Mouse (Mus musculus) liver, embryonic 11.5 days (tissue): ENCODE results near the gene Bola2. TPM values are rescaled to one million over a fixed set of nuclear protein-coding genes. Genes with fewer than 3 reads are reported as not detected.

Experiments
- ATAC-seq: fragments of 200-750 bp; cut with Nextera tagmentation; replicated peaks from 2 replicates; pipeline ENCODE4 v1.8.0; 2017; ENCODE audit warnings: moderate number of reproducible peaks, mild to moderate bottlenecking, moderate TSS enrichment, moderate library complexity; ENCODE audit not compliant: low FRiP score
- DNase-seq: peaks from one replicate; pipeline ENCODE4 v3.0.0-alpha.2; 2017; ENCODE audit warnings: low spot score
- H3K27ac ChIP-seq: fragments of 300-500 bp; sonication (generic); 2 replicates; pipeline ENCODE4 v1.5.1; 2014; ENCODE audit warnings: mild to moderate bottlenecking, low read depth, low read length, control low read depth
- H3K27me3 ChIP-seq: fragments of 300-500 bp; sonication (generic); replicated peaks from 2 replicates; pipeline ENCODE4 v1.6.1; 2014; ENCODE audit warnings: low read length, mixed read lengths; ENCODE audit not compliant: control insufficient read depth, insufficient read depth
- H3K36me3 ChIP-seq: fragments of 300-500 bp; sonication (generic); 2 replicates; pipeline ENCODE4 v1.6.1; 2014; ENCODE audit warnings: mild to moderate bottlenecking, low read length, moderate library complexity, mixed read lengths; ENCODE audit not compliant: control insufficient read depth, insufficient read depth
- H3K4me1 ChIP-seq: fragments of 300-500 bp; sonication (generic); replicated peaks from 2 replicates; pipeline ENCODE4 v1.6.1; 2014; ENCODE audit warnings: low read length, mixed read lengths; ENCODE audit not compliant: control insufficient read depth, insufficient read depth
- H3K4me2 ChIP-seq: fragments of 300-500 bp; sonication (generic); 2 replicates; pipeline ENCODE4 v1.6.1; 2014; ENCODE audit warnings: mild to moderate bottlenecking, control low read depth, moderate library complexity
- H3K4me3 ChIP-seq: fragments of 300-500 bp; sonication (generic); 2 replicates; pipeline ENCODE4 v1.5.1; 2014; ENCODE audit warnings: low read depth, low read length, control low read depth
- H3K9ac ChIP-seq: fragments of 300-500 bp; sonication (generic); 2 replicates; pipeline ENCODE4 v1.6.1; 2014; ENCODE audit warnings: low read depth, low read length, control low read depth
- H3K9me3 ChIP-seq: fragments of 300-500 bp; sonication (generic); 2 replicates; pipeline ENCODE4 v1.6.1; 2016; ENCODE audit warnings: low read length, inconsistent platforms, mixed read lengths; ENCODE audit not compliant: control insufficient read depth
- WGBS: fragments of 180-500 bp; shearing (Covaris S2); extraction: QIAGEN DNeasy Blood & Tissue Kit; methylation state at CpG from one replicate; pipeline ENCODE4 v1.1.7; 2014; 5-methylcytosine and 5-hydroxymethylcytosine counted together
- polyA plus RNA-seq: library from polyadenylated mRNA; unstranded; fragments of >200 nt; fragmentation: Nextera tagmentation; extraction: Ambion mirVana; gene quantifications from 2 replicates; pipeline ENCODE4 v1.2.1, GENCODE M21; 2014

The Bola2 gene
- polyA plus RNA-seq, 1 experiment from 2014 or later: 217 TPM

DNA sequence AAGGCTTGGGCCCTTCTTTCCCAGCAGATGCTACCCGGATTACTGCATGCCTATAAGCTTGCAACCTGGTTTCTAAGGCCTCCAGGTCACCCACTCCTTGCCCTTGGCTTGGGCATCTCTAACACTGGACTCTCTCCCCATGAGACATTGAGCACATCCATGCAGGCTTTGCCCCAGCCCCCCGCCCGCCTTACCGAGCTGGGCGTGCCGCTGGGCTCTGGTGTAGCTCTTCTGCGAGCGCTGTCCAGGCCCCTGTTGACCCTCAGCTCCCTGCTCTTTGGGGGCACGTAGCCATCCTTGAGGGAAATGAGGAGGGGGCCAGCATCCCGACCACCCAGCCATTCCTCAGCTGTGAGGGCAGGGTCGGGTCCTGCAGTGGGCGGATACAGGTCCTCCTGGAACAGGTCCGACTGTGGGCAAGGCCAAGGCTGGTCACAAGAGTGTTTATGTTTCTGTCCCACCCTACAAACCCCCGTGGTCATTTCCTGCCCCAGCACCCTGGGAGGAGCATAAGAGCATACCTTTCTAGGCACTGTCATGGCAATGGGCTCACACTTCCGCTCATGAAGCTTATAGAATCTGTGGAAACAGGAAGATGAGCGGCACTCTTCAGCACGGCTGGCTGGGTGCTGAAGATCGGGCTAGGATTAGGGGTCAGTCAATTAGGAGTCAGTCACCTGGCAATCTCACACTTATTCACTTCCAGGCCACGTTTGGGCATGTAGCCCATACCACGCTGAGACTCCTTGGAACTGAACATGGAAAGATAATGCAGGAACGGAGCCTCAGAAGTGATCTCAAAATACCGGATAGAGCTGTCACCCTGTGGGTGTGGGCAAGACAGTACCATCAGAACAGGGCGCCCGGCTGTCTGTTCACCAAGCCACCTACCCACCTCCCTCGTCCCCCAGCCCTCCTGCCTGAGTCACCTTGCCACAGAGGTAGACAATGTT, 5.1 kb downstream of the Bola2 start:
- WGBS: 79% methylated on average over 25 of the region's 25 CpGs
- Histone ChIP-seq H3K4me1 (peaks cover 18% of the 10 kb centered on the region), H3K36me3 (peaks cover 5% of the 10 kb centered on the region), H3K9ac (no peak overlapping the region), H3K9me3 (no peaks in the 10 kb centered on the region), H3K4me2 (no peak overlapping the region), H3K27ac (no peak overlapping the region; the same call in 1 of the 2 replicates), H3K27me3 (peaks cover 6% of the 10 kb centered on the region; the same call in 1 of the 2 replicates), H3K4me3 (no peak overlapping the region)
- no peak for DNase-seq
- ATAC-seq: no peak

DNA sequence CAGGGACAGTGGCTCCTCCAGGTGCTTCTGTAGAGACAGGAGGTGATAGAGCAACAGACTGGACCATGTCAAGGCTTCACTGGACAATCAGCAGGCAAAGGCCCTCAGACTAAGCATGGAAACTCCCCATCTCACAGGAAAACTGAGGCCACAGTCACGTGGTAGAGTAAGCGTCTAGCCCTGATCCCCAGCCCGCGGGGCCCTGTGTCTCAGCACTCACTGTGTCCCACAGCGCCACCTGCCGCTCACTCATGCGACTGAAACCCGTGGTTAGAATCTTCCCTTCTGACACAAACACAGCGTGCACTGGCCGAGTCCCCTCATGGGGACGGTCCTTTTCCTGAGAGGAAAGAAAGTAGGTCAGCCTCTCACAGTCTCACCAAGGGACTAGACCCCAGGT, 5.9 kb downstream of the Bola2 start:
- Histone ChIP-seq H3K27me3 (peaks cover 6% of the 10 kb centered on the region; the same call in 1 of the 2 replicates), H3K4me3 (peak overlapping the region; percentile 11; the same call in 1 of the 2 replicates), H3K9ac (peak overlapping the region; percentile 27; the same call in 1 of the 2 replicates), H3K4me2 (peak overlapping the region; percentile 75), H3K27ac (no peak overlapping the region; the same call in 1 of the 2 replicates), H3K36me3 (peaks cover 5% of the 10 kb centered on the region), H3K9me3 (no peaks in the 10 kb centered on the region), H3K4me1 (peaks cover 18% of the 10 kb centered on the region)
- DNase-seq (peak; percentile 81), ATAC-seq (peak; percentile 63)
- 2% methylated on average over 11 of the region's 11 CpGs for WGBS

DNA sequence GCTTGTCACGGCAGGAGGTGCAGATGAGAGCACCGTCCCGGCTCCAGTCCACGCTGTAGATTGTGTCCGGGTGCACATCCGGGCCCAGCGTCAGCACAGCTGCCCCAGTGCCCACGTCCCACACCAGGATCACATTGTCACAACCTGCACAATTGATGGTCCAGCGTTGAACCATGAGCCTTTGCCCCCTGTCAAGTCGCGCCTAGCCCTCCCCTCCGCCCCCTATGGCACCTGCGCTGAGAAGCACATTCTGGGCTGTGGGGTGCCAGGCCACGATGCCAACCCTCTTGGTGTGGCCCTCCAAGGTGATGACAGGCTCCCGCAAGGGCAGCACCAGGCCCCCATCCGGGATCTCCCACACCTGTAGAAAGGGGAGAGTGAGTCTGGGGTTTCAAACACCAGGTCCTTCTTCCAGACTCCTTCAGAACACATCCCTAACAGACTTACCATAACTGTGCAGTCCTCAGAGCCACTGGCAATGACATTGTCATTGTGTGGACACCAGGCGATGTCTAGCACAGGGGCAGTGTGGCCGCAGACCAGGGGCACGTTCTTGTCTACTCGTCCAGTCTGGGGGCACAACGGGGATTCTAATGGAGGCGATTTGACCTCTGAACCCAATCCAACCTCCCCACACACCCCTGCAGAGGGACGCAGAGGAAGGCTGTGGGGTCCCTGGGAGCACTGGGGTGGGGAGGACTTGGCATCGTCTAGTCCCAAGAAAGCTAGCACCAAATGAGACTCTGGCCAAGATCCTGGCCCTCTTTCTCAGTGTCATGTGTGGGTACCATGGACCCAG, 6.6 kb downstream of the Bola2 start:
- H3K27ac ChIP-seq: 0 out of 2 replicates have a peak overlapping the region, but pooled peaks have one; percentile 35
- no peak for ATAC-seq
- WGBS: 58% methylated on average over 24 of the region's 24 CpGs
- no peaks in the 10 kb centered on the region for H3K9me3 ChIP-seq
- peak overlapping the region; percentile 27; the same call in 1 of the 2 replicates for H3K9ac ChIP-seq
- peaks cover 15% of the 10 kb centered on the region for H3K4me1 ChIP-seq
- H3K27me3 ChIP-seq: peaks cover 6% of the 10 kb centered on the region; the same call in 1 of the 2 replicates
- peak overlapping the region; percentile 75 for H3K4me2 ChIP-seq
- peaks cover 5% of the 10 kb centered on the region for H3K36me3 ChIP-seq
- H3K4me3 ChIP-seq: peak overlapping the region; percentile 11; the same call in 1 of the 2 replicates
- no peak for DNase-seq

DNA sequence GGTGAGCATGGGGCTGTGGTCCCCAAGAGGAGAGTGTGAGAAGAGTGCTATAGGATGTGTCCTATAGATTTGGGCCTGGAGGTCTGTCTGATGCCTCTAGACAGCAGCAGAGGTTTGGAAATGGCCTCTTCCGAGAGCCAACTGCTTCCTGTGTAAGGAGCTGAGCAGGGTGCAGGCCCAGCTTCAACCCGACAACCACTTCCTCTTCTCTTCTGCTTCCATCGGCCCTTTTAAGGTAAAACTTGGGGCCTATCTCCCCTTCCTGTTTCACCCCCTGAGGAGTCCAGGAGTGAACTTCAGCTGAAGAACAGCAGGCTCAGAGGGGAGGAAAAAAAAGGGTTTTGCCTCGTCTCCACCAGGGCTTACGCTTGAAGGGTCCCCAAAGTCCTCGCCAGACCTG, 7.2 kb downstream of the Bola2 start:
- ATAC-seq: no peak
- H3K4me3 ChIP-seq: no peak overlapping the region
- 58% methylated on average over 6 of the region's 6 CpGs for WGBS
- peaks cover 6% of the 10 kb centered on the region; the same call in 1 of the 2 replicates for H3K27me3 ChIP-seq
- H3K36me3 ChIP-seq: peaks cover 5% of the 10 kb centered on the region
- peaks cover 12% of the 10 kb centered on the region for H3K4me1 ChIP-seq
- DNase-seq: no peak
- H3K9ac ChIP-seq: no peak overlapping the region
- no peaks in the 10 kb centered on the region for H3K9me3 ChIP-seq
- H3K4me2 ChIP-seq: peak overlapping the region; percentile 75
- 0 out of 2 replicates have a peak overlapping the region, but pooled peaks have one; percentile 35 for H3K27ac ChIP-seq

DNA sequence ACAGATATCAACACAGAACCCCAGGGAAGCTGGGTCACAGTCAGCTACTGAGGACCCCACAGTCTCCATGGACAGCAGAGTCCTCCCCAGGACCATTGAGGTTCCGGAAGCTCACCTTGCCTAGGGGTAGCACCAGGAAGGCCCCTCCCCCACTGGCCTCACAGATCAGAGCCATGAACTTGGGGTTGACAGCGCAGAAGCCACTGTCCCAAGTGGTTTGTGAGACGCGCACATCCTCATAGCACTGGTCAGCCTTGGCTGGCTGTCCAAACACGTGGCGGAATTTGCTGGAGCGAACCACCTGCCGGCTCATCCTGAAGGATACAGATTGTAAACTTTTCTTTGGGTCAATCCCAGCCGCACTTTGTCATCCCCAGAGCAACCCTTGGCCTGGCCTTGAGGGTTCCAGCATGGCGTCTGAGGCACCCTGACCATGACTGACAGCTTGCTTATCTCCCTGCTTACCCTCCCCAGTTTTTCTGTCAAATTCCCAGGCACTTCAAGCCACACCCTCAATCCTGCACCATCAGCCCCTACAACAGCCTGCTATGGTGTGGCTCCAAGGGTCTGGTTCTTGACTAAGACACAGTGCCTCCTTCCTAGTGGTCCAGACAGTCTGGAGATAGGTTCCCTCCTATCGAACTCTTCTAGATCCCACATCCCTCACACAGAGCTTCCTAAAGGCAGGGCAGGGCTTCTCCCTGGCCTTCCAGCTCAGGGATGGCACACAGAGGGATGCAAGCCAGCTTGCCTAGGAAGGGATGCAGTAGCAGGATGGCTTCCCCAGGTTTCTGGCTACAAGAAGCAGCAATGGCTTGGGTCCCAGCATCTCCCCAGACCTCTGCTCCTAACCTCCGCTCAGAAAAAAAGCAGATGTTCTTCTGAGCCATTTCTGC, 7.9 kb downstream of the Bola2 start:
- WGBS: 52% methylated on average over 12 of the region's 12 CpGs
- Histone ChIP-seq H3K9me3 (no peaks in the 10 kb centered on the region), H3K27me3 (peaks cover 6% of the 10 kb centered on the region; the same call in 1 of the 2 replicates), H3K4me3 (peak overlapping the region; percentile 50), H3K9ac (peak overlapping the region; percentile 36; the same call in 1 of the 2 replicates), H3K4me1 (peaks cover 15% of the 10 kb centered on the region), H3K27ac (peak overlapping the region; percentile 54; the same call in 1 of the 2 replicates), H3K36me3 (peaks cover 5% of the 10 kb centered on the region), H3K4me2 (peak overlapping the region; percentile 75)
- no peak for ATAC-seq
- no peak for DNase-seq

DNA sequence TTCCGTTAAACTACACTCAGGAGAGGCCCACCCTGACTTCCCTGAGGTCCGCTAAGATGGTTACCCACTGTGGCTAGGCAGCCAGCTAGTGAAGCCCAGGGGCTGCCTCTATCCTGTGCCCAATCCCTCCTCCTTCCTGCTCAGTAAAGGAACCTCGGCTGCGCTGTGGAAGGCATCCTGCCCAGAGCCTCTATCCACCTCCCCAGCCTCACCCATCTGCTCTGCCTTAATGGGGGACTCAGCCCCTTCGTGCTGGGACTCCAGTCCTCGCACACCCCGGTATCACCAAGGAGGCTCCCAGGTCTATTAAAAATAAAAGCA, 8.5 kb downstream of the Bola2 start:
- Histone ChIP-seq H3K9ac (peak overlapping the region; percentile 36; the same call in 1 of the 2 replicates), H3K27ac (peak overlapping the region; percentile 54; the same call in 1 of the 2 replicates), H3K9me3 (no peaks in the 10 kb centered on the region), H3K27me3 (peaks cover 6% of the 10 kb centered on the region; the same call in 1 of the 2 replicates), H3K36me3 (peaks cover 5% of the 10 kb centered on the region), H3K4me1 (peaks cover 15% of the 10 kb centered on the region), H3K4me2 (peak overlapping the region; percentile 75), H3K4me3 (peak overlapping the region; percentile 50)
- 18% methylated on average over 7 of the region's 7 CpGs for WGBS
- no peak for ATAC-seq
- DNase-seq: no peak

DNA sequence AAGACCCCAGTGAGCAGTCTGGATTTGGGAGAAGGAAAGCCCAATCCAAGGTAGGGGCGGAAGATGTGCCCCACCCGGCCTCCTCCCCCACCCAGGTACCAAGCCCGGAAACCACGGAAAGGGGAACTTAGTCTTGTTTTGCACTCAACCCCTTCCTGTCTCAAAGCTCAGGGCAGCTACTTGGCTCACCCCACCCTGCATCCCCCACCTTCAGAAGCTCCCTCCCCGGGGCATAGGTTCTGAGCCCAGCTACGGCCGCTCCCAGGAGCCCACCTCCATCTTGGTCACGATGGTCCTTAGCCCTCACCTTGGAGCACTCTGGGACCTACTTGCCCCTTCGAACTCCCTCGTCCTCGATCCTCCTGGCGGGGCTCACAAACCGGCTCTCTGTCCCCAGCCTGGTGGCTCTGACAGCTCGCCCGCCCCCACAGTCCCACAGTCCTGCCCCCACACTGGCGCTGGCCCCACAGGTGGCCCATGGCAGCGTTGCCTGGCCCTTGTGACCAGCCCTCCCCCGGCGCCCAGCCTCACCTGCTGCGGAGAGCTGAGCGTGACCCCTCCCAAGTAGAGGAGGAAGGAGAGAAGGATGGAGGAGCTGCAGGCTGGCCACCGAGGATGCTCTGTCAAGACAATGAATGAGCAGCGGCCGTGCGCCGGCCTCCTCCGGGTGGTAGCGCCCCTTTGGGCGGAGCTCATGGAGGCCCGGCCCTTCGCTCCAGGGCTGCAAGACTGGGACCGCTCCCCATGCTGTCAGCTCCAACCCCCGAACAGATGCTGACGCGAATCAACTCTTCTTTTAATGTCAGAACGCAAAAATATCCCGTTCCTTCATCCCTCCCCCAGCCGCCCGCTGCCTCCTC, 9.2 kb downstream of the Bola2 start:
- Histone ChIP-seq H3K9ac (peak overlapping the region; percentile 32), H3K4me1 (peaks cover 15% of the 10 kb centered on the region), H3K27ac (peak overlapping the region; percentile 47; the same call in 1 of the 2 replicates), H3K4me2 (peak overlapping the region; percentile 75), H3K4me3 (peak overlapping the region; percentile 50), H3K27me3 (peaks cover 6% of the 10 kb centered on the region; the same call in 1 of the 2 replicates), H3K9me3 (no peaks in the 10 kb centered on the region), H3K36me3 (peaks cover 5% of the 10 kb centered on the region)
- 3% methylated on average over 39 of the region's 39 CpGs for WGBS
- ATAC-seq (peak; percentile 72), DNase-seq (peak; percentile 80)
